Mouse (Mus musculus): ENCODE results near the gene Pnkp. TPM values are rescaled to one million over a fixed set of nuclear protein-coding genes. Genes with fewer than 3 reads are reported as not detected.

The Pnkp gene
- total RNA-seq, 2 experiments from 2014 or later = 32.3 to 33.3 TPM

GRCm38 (mm10) chr7:44896499-44896898, 39.6 kb downstream of the Pnkp start:
- no peak for DNase-seq (ENCODE audit: low spot score in 2 of 2)

GRCm38 (mm10) chr7:44898607-44899006, 41.7 kb downstream of the Pnkp start:
- no peak for DNase-seq (ENCODE audit: low spot score in 2 of 2)

DNA sequence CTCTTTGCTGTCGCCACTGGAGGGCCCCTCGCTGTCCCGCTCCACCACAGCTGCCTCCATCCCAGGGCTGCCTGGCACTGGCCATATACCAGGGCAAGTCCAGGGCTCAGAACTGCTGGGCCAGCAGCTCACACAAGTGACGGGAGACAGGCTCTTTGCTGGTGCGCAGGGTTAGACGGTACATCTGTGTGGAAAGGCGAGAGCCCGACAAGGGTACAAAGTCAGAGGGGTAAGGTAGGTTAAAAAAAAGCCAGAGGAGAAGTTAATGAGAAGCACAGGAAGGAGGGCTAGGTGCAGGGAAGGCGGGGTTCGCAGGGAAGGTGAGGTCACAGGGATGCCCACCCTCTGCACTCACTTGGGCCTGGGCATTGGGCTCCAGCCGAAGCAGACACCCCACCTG, 43.7 kb downstream of the Pnkp start:
- no peak for DNase-seq (ENCODE audit: low spot score in 2 of 2)

- no peak for DNase-seq (ENCODE audit: low spot score in 2 of 2)
Measured at GRCm38 (mm10) chr7:44901230-44901722, 44.3 kb downstream of the Pnkp start.

GRCm38 (mm10) chr7:44905430-44905829, 48.5 kb downstream of the Pnkp start:
- no peak for DNase-seq (ENCODE audit: low spot score in 2 of 2)

DNA sequence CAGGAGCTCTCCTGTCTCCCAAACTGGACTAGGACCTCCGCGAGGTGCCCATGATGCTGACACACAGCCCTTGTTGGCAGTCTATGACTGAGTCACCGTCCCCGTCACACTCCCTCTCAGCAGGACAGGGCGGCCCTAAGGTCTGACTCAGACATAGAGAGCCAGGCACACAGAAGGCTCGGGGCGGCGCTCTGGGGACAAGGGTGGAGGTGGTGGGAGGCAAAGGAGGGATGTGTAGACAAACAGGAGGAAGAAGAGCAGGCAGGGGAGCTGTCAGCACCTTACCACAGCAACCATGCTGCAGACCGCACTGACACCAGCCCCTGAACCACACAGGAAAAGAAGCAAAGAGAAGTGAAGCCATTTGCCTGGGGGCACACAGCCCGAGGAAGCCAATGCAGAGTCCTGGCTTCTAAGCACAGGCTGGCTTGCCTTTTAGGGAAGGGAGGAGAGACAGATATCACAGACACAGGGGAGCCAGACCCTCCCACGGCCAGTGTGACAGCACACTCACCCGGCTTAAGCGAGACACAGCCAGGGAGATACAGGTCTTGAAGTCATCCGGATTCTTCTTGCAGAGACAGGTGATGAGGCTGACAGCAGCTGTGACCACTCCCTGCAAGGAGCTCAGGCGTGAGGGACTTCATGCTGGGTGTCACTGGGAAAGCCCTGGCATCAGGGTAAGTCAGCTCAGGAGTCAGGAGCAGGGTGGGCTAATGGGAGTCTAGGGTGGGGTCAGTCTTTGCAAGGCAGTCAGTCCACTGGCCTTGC, 52.0 kb downstream of the Pnkp start:
- no peak for DNase-seq (ENCODE audit: low spot score in 2 of 2)

Small RNAs within 50 kb of the gene (microRNA-seq; reads per million reads assigned to microRNA genes)
- gene Mir707 = 0 reads per million in 2 experiments

Other genes with a start within 250 kb of the Pnkp start
- 10 to 100 TPM; 20.9 to 24.6 TPM for gene Myh14, start 186.3 kb upstream of the Pnkp start, total RNA-seq (2021)
- gene Izumo2, start 148.4 kb upstream of the Pnkp start, total RNA-seq (2021) = not detected
- gene Vrk3, start 108.7 kb upstream of the Pnkp start, total RNA-seq (2021) = 10 to 100 TPM; 31.8 to 33.4 TPM
- gene Zfp473, start 106.1 kb upstream of the Pnkp start, total RNA-seq (2021) = under 1 TPM; 0.24 to 0.25 TPM
- 10 to 100 TPM; 29.6 to 36.7 TPM for gene Nup62, start 41.1 kb upstream of the Pnkp start, total RNA-seq (2021)
- gene Il4i1, start 40.8 kb upstream of the Pnkp start, total RNA-seq (2021) = 1 to 10 TPM; 1.5 to 1.8 TPM
- gene Atf5, start 40.5 kb upstream of the Pnkp start, total RNA-seq (2021) = 10 to 100 TPM; 27.3 to 28.4 TPM
- gene Akt1s1, start 8.1 kb upstream of the Pnkp start, total RNA-seq (2021) = 10 to 100 TPM; 81.6 to 89.7 TPM
- 10 to 100 TPM; 46.2 to 54.2 TPM for gene Tbc1d17, start 8.1 kb upstream of the Pnkp start, total RNA-seq (2021)
- gene Ptov1, start 12.6 kb downstream of the Pnkp start, total RNA-seq (2021) = 100 to 1,000 TPM; 272 to 295 TPM
- 100 to 1,000 TPM; 106 to 111 TPM for gene Med25, start 35.6 kb downstream of the Pnkp start, total RNA-seq (2021)
- 10 to 100 TPM; 21.0 to 21.4 TPM for gene Fuz, start 38.9 kb downstream of the Pnkp start, total RNA-seq (2021)
- gene Ap2a1, start 72.4 kb downstream of the Pnkp start, total RNA-seq (2021) = 100 to 1,000 TPM; 310 to 327 TPM
- under 1 TPM in 1 of 2 experiments, not detected in 1; 0.69 TPM for gene Tsks, start 86.1 kb downstream of the Pnkp start, total RNA-seq (2021)
- gene Cpt1c, start 117.7 kb downstream of the Pnkp start, total RNA-seq (2021) = 100 to 1,000 TPM; 115 to 116 TPM
- gene Prmt1, start 129.4 kb downstream of the Pnkp start, total RNA-seq (2021) = 100 to 1,000 TPM; 163 to 195 TPM
- 10 to 100 TPM; 33.8 to 46.5 TPM for gene Irf3, start 140.5 kb downstream of the Pnkp start, total RNA-seq (2021)
- gene Bcl2l12, start 141.6 kb downstream of the Pnkp start, total RNA-seq (2021) = 1 to 10 TPM; 2.0 to 3.9 TPM
- gene Scaf1, start 159.2 kb downstream of the Pnkp start, total RNA-seq (2021) = 100 to 1,000 TPM; 153 to 158 TPM
- 10 to 100 TPM; 12.1 to 16.2 TPM for gene Rras, start 160.8 kb downstream of the Pnkp start, total RNA-seq (2021)
- 10 to 100 TPM; 67.3 to 67.9 TPM for gene Prr12, start 195.7 kb downstream of the Pnkp start, total RNA-seq (2021)
- 10 to 100 TPM; 49.2 to 55.4 TPM for gene Nosip, start 205.3 kb downstream of the Pnkp start, total RNA-seq (2021)
- 1 to 10 TPM; 5.3 to 7.4 TPM for gene Prrg2, start 205.5 kb downstream of the Pnkp start, total RNA-seq (2021)
- gene Rcn3, start 235.1 kb downstream of the Pnkp start, total RNA-seq (2021) = 10 to 100 TPM; 10.3 to 13.8 TPM
- 10 to 100 TPM; 17.1 to 20.9 TPM for gene Fcgrt, start 246.7 kb downstream of the Pnkp start, total RNA-seq (2021)

Measured in layer of hippocampus, postnatal 14 days (tissue).